Mouse (Mus musculus) hindbrain, embryonic 15.5 days (tissue): ENCODE results near the gene Alyref. TPM values are rescaled to one million over a fixed set of nuclear protein-coding genes. Genes with fewer than 3 reads are reported as not detected.

ENCODE experiments used
- ATAC-seq: fragments of 200-750 bp; cut with Nextera tagmentation; 2 replicates; pipeline ENCODE4 v1.8.0; 2017; ENCODE audit warnings: low read depth, moderate number of reproducible peaks, moderate TSS enrichment; ENCODE audit not compliant: low FRiP score
- H3K27ac ChIP-seq: fragments of 300-500 bp; sonication (generic); replicated peaks from 2 replicates; pipeline ENCODE4 v1.5.1; 2015; ENCODE audit warnings: mild to moderate bottlenecking, inconsistent platforms
- H3K27me3 ChIP-seq: fragments of 300-500 bp; sonication (generic); 2 replicates; pipeline ENCODE4 v1.6.1; 2015; ENCODE audit warnings: control low read depth, inconsistent platforms
- H3K36me3 ChIP-seq: fragments of 300-500 bp; sonication (generic); 2 replicates; pipeline ENCODE4 v1.6.1; 2015; ENCODE audit warnings: control low read depth, inconsistent platforms
- H3K4me1 ChIP-seq: fragments of 300-500 bp; sonication (generic); replicated peaks from 2 replicates; pipeline ENCODE4 v1.6.1; 2015; ENCODE audit warnings: control low read depth, inconsistent platforms
- H3K4me2 ChIP-seq: fragments of 300-500 bp; sonication (generic); 2 replicates; pipeline ENCODE4 v1.6.1; 2015; ENCODE audit warnings: moderate library complexity, mild to moderate bottlenecking, inconsistent platforms
- H3K4me3 ChIP-seq: fragments of 300-500 bp; sonication (generic); 2 replicates; pipeline ENCODE4 v1.5.1; 2015; ENCODE audit warnings: mild to moderate bottlenecking, inconsistent platforms
- H3K9ac ChIP-seq: fragments of 300-500 bp; sonication (generic); 2 replicates; pipeline ENCODE4 v1.6.1; 2015; ENCODE audit warnings: inconsistent platforms
- H3K9me3 ChIP-seq: fragments of 300-500 bp; sonication (generic); 2 replicates; pipeline ENCODE4 v1.6.1; 2016; ENCODE audit warnings: control low read depth, inconsistent platforms
- WGBS: fragments of 180-500 bp; shearing (Covaris S2); methylation state at CpG from one replicate; pipeline ENCODE4 v1.1.7; 2015; 5-methylcytosine and 5-hydroxymethylcytosine counted together
- polyA plus RNA-seq: library from polyadenylated mRNA; unstranded; fragments of >200 nt; fragmentation: Nextera tagmentation; extraction: Ambion mirVana; gene quantifications from 2 replicates; pipeline ENCODE4 v1.2.1, GENCODE M21; 2015

Alyref gene
- polyA plus RNA-seq, 1 experiment from 2014 or later, result 251 TPM

GRCm38 (mm10) chr11:120623961-120624679, 26.0 kb upstream of the Alyref start:
- no peaks in the 10 kb centered on the region for H3K9me3 ChIP-seq
- H3K4me2 ChIP-seq, result peak overlapping the region; percentile 96
- H3K27me3 ChIP-seq, result no peaks in the 10 kb centered on the region
- peaks cover 39% of the 10 kb centered on the region for H3K36me3 ChIP-seq
- H3K9ac ChIP-seq, result peak overlapping the region; percentile 86
- H3K4me3 ChIP-seq, result peak overlapping the region; percentile 95
- WGBS, result 13% methylated on average over 29 of the region's 30 CpGs
- peak overlapping the region; percentile 86 for H3K27ac ChIP-seq
- peak; percentile 57 for ATAC-seq
- H3K4me1 ChIP-seq, result peaks cover 23% of the 10 kb centered on the region

GRCm38 (mm10) chr11:120622805-120623204, 24.6 kb upstream of the Alyref start:
- no peak overlapping the region for H3K4me3 ChIP-seq
- no peak overlapping the region for H3K27ac ChIP-seq
- no peaks in the 10 kb centered on the region for H3K9me3 ChIP-seq
- ATAC-seq, result no peak
- 89% methylated on average over 6 of the region's 6 CpGs for WGBS
- H3K9ac ChIP-seq, result no peak overlapping the region
- peaks cover 42% of the 10 kb centered on the region for H3K36me3 ChIP-seq
- no peaks in the 10 kb centered on the region for H3K27me3 ChIP-seq
- peaks cover 22% of the 10 kb centered on the region for H3K4me1 ChIP-seq
- H3K4me2 ChIP-seq, result no peak overlapping the region

- ATAC-seq, result no peak
- H3K9ac ChIP-seq, result no peak overlapping the region
- H3K4me1 ChIP-seq, result peaks cover 34% of the 10 kb centered on the region
- H3K36me3 ChIP-seq, result peaks cover 38% of the 10 kb centered on the region
- H3K4me3 ChIP-seq, result no peak overlapping the region
- WGBS, result 94% methylated on average over 14 of the region's 14 CpGs
- H3K27me3 ChIP-seq, result no peaks in the 10 kb centered on the region
- no peak overlapping the region for H3K4me2 ChIP-seq
- no peak overlapping the region for H3K27ac ChIP-seq
- H3K9me3 ChIP-seq, result no peaks in the 10 kb centered on the region
These were observed 22.0 kb upstream of the Alyref start for GRCm38 (mm10) chr11:120620195-120620594.

GRCm38 (mm10) chr11:120618619-120619535, 20.7 kb upstream of the Alyref start:
- Histone ChIP-seq H3K27ac (no peak overlapping the region), H3K9ac (no peak overlapping the region), H3K9me3 (no peaks in the 10 kb centered on the region), H3K27me3 (no peaks in the 10 kb centered on the region), H3K4me2 (no peak overlapping the region), H3K4me1 (peaks cover 29% of the 10 kb centered on the region), H3K36me3 (peaks cover 41% of the 10 kb centered on the region), H3K4me3 (no peak overlapping the region)
- 95% methylated on average over 25 of the region's 25 CpGs for WGBS
- ATAC-seq, result no peak

GRCm38 (mm10) chr11:120617519-120618112, 19.5 kb upstream of the Alyref start, which contains the start of gene Pcyt2:
Gene Pcyt2, minus strand, starts transcription at chr11:120617936.
- Histone ChIP-seq H3K9me3 (no peaks in the 10 kb centered on the region), H3K36me3 (peaks cover 40% of the 10 kb centered on the region), H3K9ac (peak within 1 kb of the TSS; percentile 78), H3K27ac (peak within 1 kb of the TSS; percentile 88), H3K4me3 (peak within 1 kb of the TSS; percentile 64), H3K4me1 (peaks cover 23% of the 10 kb centered on the region), H3K4me2 (peak within 1 kb of the TSS; percentile 90), H3K27me3 (no peaks in the 10 kb centered on the region)
- WGBS, result under 1% methylated on average over 56 of the region's 56 CpGs
- ATAC-seq, result peak; percentile 96

- WGBS, result 50% methylated on average over 4 of the region's 4 CpGs
- peaks cover 45% of the 10 kb centered on the region for H3K36me3 ChIP-seq
- peaks cover 23% of the 10 kb centered on the region for H3K4me1 ChIP-seq
- no peak for ATAC-seq
- H3K9ac ChIP-seq, result peak overlapping the region; percentile 78
- peak overlapping the region; percentile 64 for H3K4me3 ChIP-seq
- H3K27ac ChIP-seq, result peak overlapping the region; percentile 88
- no peaks in the 10 kb centered on the region for H3K9me3 ChIP-seq
- H3K4me2 ChIP-seq, result peak overlapping the region; percentile 90
- H3K27me3 ChIP-seq, result no peaks in the 10 kb centered on the region
These were observed 18.6 kb upstream of the Alyref start for GRCm38 (mm10) chr11:120616617-120617294.

GRCm38 (mm10) chr11:120615606-120616203, 17.5 kb upstream of the Alyref start:
- H3K9ac ChIP-seq, result no peak overlapping the region

GRCm38 (mm10) chr11:120615167-120615566, 17.0 kb upstream of the Alyref start:
- H3K4me3 ChIP-seq, result no peak overlapping the region
- ATAC-seq, result no peak
- 94% methylated on average over 6 of the region's 6 CpGs for WGBS
- H3K9me3 ChIP-seq, result no peaks in the 10 kb centered on the region
- H3K36me3 ChIP-seq, result peaks cover 48% of the 10 kb centered on the region
- no peak overlapping the region for H3K9ac ChIP-seq
- no peaks in the 10 kb centered on the region for H3K27me3 ChIP-seq
- no peak overlapping the region for H3K4me2 ChIP-seq
- H3K27ac ChIP-seq, result no peak overlapping the region
- peaks cover 23% of the 10 kb centered on the region for H3K4me1 ChIP-seq

More at GRCm38 (mm10) chr11:120615606-120616203, 17.5 kb upstream of the Alyref start:
- peak overlapping the region; percentile 90 for H3K4me2 ChIP-seq
- H3K4me3 ChIP-seq, result no peak overlapping the region
- WGBS, result 90% methylated on average over 11 of the region's 11 CpGs
- no peaks in the 10 kb centered on the region for H3K27me3 ChIP-seq
- H3K9me3 ChIP-seq, result no peaks in the 10 kb centered on the region
- peaks cover 23% of the 10 kb centered on the region for H3K4me1 ChIP-seq
- ATAC-seq, result no peak
- H3K27ac ChIP-seq, result no peak overlapping the region
- H3K36me3 ChIP-seq, result peaks cover 48% of the 10 kb centered on the region

- peaks cover 40% of the 10 kb centered on the region for H3K36me3 ChIP-seq
- WGBS, result 73% methylated on average over 8 of the region's 8 CpGs
These were observed 15.8 kb upstream of the Alyref start for GRCm38 (mm10) chr11:120613976-120614375.

GRCm38 (mm10) chr11:120613481-120613972, 15.4 kb upstream of the Alyref start:
- Histone ChIP-seq H3K4me3 (no peak overlapping the region), H3K9me3 (no peaks in the 10 kb centered on the region), H3K27me3 (no peaks in the 10 kb centered on the region; the same call in 1 of the 2 replicates), H3K4me2 (no peak overlapping the region), H3K4me1 (peaks cover 26% of the 10 kb centered on the region), H3K36me3 (peaks cover 36% of the 10 kb centered on the region), H3K9ac (no peak overlapping the region), H3K27ac (no peak overlapping the region)
- 87% methylated on average over 10 of the region's 10 CpGs for WGBS
- no peak for ATAC-seq

More at GRCm38 (mm10) chr11:120613976-120614375, 15.8 kb upstream of the Alyref start:
- Histone ChIP-seq H3K4me1 (peaks cover 23% of the 10 kb centered on the region), H3K9ac (no peak overlapping the region), H3K9me3 (no peaks in the 10 kb centered on the region), H3K27me3 (no peaks in the 10 kb centered on the region; the same call in 1 of the 2 replicates), H3K27ac (no peak overlapping the region), H3K4me3 (no peak overlapping the region), H3K4me2 (no peak overlapping the region)
- ATAC-seq, result no peak

- Histone ChIP-seq H3K27ac (no peak overlapping the region), H3K4me2 (no peak overlapping the region), H3K9ac (no peak overlapping the region), H3K4me3 (no peak overlapping the region), H3K27me3 (no peaks in the 10 kb centered on the region; the same call in 1 of the 2 replicates), H3K9me3 (no peaks in the 10 kb centered on the region), H3K36me3 (peaks cover 32% of the 10 kb centered on the region), H3K4me1 (peaks cover 31% of the 10 kb centered on the region)
- no peak for ATAC-seq
- WGBS, result 55% methylated on average over 6 of the region's 6 CpGs
These were observed 14.6 kb upstream of the Alyref start for GRCm38 (mm10) chr11:120612763-120613162.
